Mouse (Mus musculus) layer of hippocampus, adult 11-12 months (tissue): ENCODE results near the gene Cobll1.
"Not testable (repeated sequence)": the region's sequence is repeated elsewhere in the genome, so short reads cannot be mapped to it uniquely, and the experiment has no call there.

ENCODE experiments used
- DNase-seq: peaks from one replicate; pipeline ENCODE4 v3.0.0; 2022; ENCODE audit warnings: low spot score

Gene Cobll1

DNA sequence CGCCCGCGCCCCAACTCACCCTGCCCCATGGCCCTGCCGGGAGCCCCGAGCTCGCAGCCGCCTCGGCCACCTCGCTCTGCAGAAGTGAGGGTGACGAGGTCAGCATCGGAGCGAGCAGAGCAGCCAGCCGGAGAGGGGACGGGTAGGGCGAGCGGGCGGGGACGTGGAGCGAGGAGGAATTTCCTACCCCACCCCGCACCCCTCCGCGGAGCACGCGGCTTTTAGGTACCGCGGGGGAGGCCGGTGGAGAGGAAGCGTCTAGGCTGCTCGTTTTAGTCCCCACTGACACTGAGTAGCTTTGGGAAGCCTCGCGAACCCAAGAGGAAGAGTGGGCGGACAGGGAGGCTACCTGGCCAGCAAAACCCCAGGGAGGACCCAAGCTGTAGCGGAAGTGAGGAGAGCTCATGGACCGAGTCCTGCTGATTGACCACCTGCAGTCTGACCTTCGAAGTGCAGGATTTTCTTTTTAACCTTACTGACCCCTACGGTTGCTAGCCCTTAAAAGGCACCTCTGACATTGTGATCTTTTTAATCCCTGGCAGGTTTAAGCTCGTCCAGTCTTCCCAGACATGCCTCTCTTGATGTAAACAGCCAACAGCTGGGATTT, at the start of gene Cobll1:
Cobll1 (minus strand) TSS at position 440 of the 607 bp plus-strand sequence.
- no peak for DNase-seq

DNA sequence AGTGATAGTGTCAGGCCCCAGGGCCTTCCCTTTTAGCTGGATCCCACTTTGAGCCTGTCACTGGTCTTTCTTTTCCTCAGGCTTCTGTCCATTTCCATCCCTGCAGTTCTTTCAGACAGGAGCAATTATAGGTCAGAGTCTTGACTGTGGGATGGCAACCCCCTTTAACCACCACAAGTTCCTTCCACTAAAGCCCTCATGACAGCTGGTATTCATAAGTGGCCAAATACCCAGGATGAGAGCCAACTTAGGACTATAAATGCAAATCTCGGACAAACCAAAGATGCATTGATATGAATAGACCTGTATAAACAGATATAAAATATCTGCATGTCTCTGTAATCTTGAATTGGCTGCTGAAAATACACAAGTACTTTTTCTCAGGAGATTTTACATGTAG, 49.5 kb upstream of the Cobll1 start:
- no peak for DNase-seq

- peak; percentile 43 for DNase-seq
Measured at GRCm38 (mm10) chr2:65285380-65285779, 46.2 kb upstream of the Cobll1 start.

- no peak for DNase-seq
Measured at GRCm38 (mm10) chr2:65282979-65283378, 43.8 kb upstream of the Cobll1 start.

DNA sequence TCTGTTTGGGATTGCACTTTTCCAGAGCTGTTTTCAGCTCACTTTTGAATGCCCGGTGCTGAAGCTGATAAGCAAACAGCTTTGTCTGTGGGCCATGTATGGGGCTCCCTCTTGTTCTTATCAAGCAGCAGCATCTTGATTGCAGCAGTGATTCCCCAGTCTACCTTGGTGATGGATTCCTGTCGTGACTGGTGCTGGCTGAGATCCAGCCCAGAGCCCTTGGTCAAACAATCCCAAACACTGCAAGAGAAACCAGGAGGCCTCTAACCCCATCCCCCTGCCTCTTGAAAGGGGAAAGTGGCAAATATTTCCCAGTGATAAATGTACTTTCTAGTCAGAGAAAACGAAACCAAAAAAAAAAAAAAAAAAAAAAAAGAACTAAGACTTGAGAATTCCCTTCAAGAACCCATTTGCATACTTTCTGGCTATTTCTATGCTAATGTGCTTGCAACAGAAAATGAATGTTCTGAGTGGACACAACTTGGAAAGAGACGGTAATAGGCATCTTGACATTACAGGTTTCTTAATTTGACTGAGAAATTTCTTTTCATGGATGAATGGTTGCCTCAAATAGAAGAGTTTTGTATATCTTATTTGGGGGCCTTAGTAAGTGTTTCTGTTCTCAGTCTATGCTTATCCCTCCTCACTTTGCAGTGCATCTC, 40.0 kb upstream of the Cobll1 start:
- DNase-seq, result no peak

- no peak for DNase-seq
Measured at GRCm38 (mm10) chr2:65275443-65276061, 36.3 kb upstream of the Cobll1 start.

GRCm38 (mm10) chr2:65273910-65274309, 34.7 kb upstream of the Cobll1 start:
- DNase-seq, result no peak

DNA sequence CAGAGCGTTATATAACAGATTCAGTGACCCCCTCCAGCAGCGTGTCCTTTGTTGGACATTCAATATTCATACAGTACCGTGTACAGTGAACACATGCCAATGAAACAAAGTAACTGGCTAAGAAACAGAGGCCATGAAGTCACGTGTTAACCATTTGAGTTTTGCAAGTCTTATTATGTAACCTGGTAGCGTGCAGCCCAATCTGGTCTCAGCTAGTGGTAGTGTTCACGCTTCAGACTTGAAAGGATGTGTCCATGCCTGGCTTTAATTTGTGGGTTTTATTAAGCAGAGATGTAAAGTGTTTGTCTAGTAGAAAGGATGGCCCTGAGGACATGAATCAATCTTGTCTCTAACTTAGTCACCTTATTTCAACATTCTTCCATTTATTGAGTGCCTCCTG, 29.5 kb upstream of the Cobll1 start:
- no peak for DNase-seq

DNA sequence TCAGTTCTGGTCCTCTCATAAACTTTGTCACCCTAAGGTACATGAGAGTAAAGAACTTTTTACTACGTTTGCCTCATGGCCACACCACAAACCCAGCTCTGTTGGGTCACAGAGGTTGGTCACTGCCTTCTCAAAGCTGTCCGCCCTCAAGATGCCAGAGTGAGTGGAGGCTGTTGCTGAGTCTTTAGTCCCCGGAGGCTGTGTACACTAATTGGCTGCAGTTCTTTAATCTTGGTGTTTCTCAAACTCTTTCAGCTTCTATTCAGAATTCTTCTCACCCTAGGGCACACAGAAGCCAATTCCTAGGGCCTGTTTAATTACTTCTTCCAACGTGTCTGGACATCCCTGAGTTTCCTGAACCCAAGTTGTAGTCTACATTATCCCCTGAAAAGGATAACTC, 28.6 kb upstream of the Cobll1 start:
- DNase-seq, result no peak

DNA sequence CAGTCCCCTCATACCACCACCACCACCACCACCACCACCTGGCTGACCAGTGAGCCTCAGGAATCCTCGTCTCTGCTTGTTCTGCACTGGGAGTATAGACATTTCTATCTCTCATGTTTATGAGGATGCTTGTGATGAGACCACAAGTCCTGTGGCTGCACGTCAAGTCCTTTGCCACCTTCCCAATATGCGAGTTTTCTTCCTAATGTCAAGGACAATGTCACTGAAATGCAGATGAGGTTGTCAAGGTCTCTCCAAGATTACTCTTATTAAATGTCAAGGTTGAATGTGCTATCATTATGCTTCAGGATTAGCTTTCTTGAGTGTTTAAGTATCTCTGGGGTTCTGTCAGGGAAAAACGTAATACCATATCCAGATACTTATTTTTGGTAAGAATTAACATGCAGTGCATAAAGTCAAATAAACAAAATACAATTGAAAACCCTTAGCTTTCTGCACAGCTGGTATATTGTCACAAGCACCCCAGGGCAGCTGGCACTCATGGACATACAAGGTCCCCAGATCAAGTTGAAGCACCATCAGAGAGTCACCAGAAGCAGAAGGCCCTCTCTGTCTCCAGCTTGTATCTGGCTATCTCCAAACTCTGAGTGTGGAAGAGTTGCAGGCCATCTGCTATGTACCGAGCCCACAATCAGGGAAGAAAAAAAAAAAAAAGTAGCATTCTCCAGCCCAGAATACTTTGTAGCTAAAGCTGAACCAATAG, 27.5 kb upstream of the Cobll1 start:
- no peak for DNase-seq

DNA sequence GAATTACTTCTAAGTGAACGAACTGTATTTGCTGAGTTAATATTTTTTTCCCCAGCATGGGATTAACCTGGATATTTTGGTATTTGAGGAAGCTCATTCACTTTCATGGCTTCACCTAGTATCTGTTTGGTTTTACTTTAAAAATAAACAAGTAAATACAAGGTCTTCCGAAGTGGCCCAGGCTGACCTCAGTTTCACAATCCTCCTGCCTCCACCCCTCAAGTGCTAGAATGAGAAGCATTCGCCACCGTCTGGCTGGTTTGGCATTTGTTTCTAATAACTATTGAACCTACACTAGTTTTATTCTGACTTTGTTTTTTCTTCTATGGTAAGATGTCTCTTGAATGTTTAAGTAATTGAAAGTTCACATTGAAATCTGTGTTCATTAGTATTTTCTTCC, 23.0 kb upstream of the Cobll1 start:
- DNase-seq, result no peak

DNA sequence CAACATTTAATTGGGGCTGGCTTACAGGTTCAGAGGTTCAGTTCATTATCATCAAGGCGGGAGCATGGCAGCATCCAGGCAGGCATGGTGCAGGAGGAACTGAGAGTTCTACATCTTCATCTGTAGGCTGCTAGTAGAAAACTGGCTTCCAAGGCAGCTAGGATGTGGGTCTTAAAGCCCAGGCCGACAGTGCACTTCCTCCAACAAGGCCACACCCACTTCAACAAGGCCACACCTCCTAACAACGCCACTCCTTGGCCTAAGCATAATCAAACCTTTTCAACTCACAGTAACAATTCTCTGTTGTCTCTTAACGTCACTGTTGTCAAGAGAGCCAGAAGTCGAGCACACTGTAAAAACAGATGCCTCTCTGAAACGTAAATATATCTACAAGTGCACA, 21.6 kb upstream of the Cobll1 start:
- DNase-seq, result not testable (repeated sequence)

- DNase-seq, result no peak
Measured at GRCm38 (mm10) chr2:65260400-65260799, 21.2 kb upstream of the Cobll1 start.

GRCm38 (mm10) chr2:65257446-65257845, 18.2 kb upstream of the Cobll1 start:
- no peak for DNase-seq

DNA sequence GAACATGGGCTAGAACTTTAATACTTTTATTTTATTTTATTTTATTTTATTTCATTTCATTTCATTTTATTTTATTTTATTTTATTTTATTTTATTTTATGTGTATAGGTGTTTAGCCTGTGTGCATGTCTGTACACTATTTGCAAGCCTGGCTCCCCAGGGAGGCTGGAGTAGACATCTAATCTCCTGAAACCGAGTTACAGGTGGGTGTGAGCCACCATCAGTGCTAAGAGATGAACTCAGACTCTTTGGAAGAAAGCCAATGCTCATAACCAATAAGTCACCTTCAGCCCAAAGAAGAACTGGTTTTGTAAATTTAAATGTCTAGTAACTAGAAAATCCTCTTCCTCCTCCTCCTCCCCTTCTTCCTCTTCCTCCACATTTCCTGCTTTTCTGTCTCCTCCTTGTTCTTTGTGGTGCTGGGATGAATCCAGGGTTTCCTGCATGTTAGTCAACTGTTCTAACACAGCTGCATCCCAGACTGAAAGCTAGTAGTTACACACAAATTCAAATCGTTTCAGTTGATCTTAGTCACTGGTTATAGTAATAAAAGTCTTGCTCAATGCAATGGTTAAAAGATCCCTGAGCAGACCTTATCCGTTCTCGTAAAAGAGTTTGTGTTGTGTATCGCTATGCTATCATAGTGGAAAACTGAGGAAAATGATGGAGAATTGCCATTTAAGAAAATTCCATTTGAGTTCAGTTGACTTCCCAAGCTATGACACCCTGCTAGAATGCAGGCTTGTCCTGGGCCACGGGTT, 17.5 kb upstream of the Cobll1 start:
- no peak for DNase-seq

DNA sequence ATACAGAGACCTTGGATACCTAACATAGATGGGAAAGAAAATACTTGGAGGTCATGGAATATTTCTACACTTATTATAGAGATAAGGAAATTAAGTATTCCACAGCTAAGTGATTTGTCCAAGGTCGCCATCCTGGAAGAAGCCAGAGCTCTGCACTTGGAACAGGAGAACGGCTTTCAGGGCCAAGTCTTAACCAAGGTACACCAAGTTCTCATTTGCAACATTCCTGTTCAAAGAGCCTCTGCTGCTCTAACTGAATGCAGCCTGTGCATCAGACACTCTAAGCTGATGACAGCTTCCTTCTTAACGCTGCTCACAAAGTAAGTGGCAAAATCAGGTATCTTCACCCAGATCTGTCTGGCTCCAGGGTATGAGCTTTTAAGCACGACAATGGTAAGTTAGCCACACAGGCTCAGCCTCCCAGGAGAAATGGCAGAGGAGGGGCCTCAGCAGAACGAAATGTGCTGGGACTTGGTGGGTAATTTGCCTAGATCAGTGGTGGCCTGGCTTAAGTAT, 11.4 kb upstream of the Cobll1 start:
- no peak for DNase-seq

- DNase-seq, result no peak
Measured at GRCm38 (mm10) chr2:65249575-65249974, 10.4 kb upstream of the Cobll1 start.

GRCm38 (mm10) chr2:65240173-65240745, 1.1 kb upstream of the Cobll1 start:
- no peak for DNase-seq

DNA sequence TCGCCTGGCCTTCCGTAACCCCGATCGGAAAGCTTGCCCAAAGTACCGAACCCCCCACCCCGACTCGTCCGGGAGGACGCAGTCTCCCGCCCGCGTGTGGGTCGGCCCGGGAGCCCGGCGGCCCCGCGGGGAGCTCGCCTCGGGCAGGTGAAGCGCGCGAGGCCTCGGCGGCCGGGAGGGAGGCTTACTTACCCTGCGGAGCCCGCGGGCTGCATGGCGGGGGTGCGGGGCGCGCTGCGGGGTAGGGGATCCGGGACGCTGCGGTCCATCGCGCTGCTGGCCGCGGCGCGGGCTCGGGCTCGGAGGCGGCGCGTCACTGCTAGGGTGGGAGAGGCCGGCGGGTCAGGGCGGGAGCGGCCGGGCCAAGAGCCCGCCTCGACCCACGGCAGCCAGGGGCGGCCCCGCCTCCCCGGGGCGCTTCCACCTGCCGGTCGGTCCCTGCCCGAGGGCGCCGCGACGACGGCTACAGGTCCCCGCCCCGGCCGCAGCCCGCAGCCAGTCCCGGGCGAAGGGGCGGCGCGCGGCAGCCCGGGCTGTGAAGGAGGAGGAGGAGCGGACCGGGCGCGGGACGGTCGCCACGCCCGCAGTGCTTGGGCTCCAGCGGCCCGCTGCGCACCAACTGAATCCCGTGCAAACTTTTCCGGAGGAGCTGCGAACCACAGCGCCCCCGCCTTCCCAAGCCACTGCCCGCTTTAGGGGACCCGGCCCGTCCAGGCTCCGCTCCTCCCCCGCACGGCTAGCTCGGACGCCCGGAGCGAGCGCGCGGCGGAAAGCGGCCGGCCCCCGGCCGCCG, 836 bp downstream of the Cobll1 start:
- peak; percentile 51 for DNase-seq

DNA sequence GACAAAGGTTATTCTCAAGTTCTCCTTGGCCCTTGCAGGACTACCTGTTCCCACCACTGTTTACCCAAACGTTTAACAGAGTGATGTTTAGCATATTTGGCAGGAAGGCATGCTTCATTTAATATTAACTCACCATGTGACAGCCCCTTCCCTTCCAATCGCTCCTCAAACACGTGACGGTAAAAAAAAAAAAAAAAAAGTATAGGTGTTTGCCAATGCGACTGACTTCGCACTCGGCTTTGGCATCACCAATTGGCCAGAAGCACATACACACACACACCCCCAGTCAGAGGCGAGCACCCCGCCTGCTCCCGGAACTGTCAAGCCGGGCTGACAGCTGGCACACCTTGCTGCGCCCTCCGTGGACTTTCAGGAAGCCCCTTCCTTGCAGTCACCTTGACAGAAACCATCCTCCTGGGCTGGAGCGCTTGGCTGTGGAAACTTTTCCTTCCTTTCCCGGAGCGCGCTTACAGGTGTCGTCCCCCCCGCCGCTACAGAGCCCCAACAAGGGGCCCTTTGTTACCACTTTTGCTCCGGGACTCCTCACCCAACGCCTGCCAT, 1.5 kb downstream of the Cobll1 start:
- no peak for DNase-seq
